Mouse (Mus musculus) colon, adult 2 months (tissue): ENCODE data around the gene Gm3591. TPM values are rescaled to one million over a fixed set of nuclear protein-coding genes. Genes with fewer than 3 reads are reported as not detected.

Source experiments
- polyA plus RNA-seq: library from polyadenylated mRNA; depleted of rRNA; stranded (reverse); fragments of >200 nt; gene quantifications from 2 replicates; pipeline ENCODE4 v1.2.3, GENCODE M21; 2012; rRNA removed

Gene Gm3591
- 0.06 and 0.21 TPM in 2 replicates for polyA plus RNA-seq

GRCm38 (mm10) chr14:6412382-6412781, at the start of gene Gm3591:
Gm3591 (minus strand) TSS chr14:6412482.

GRCm38 (mm10) chr14:6444511-6444910, 32.2 kb upstream of the Gm3591 start, which contains the start of gene Gm3594:
Gm3594 (minus strand) TSS chr14:6444611.

GRCm38 (mm10) chr14:6390219-6390618, 22.1 kb downstream of the Gm3591 start, which contains the start of gene Gm16440:
Gm16440 (minus strand) TSS chr14:6390319.

Other genes starting within 250 kb of the Gm3591 start
- not detected in 2 replicates for gene Gm21560, start 193.2 kb downstream of the Gm3591 start, polyA plus RNA-seq
- gene Gm3411, start 125.2 kb downstream of the Gm3591 start, polyA plus RNA-seq, result 0.37 TPM in 1 of 2 replicates, not detected in the other
- not detected in 2 replicates for gene Gm21103, start 107.6 kb downstream of the Gm3591 start, polyA plus RNA-seq
- gene Gm3618, start 68.8 kb downstream of the Gm3591 start, polyA plus RNA-seq, result not detected in 2 replicates
- not detected in 2 replicates for gene Gm16440, start 22.2 kb downstream of the Gm3591 start, polyA plus RNA-seq
- not detected in 2 replicates for gene Gm3594, start 32.1 kb upstream of the Gm3591 start, polyA plus RNA-seq
- not detected in 2 replicates for gene Gm8356, start 124.8 kb upstream of the Gm3591 start, polyA plus RNA-seq
- not detected in 2 replicates for gene Gm3629, start 178.1 kb upstream of the Gm3591 start, polyA plus RNA-seq
- not detected in 2 replicates for gene Gm3460, start 209.9 kb upstream of the Gm3591 start, polyA plus RNA-seq